Mouse (Mus musculus) retina, adult 2 months (tissue): ENCODE measurements around the gene Utp6.

Experiments
- DNase-seq: peaks from one replicate; pipeline ENCODE4 v3.0.0-alpha.2; 2012; ENCODE audit warnings: low read depth, low spot score

Gene Utp6

DNA sequence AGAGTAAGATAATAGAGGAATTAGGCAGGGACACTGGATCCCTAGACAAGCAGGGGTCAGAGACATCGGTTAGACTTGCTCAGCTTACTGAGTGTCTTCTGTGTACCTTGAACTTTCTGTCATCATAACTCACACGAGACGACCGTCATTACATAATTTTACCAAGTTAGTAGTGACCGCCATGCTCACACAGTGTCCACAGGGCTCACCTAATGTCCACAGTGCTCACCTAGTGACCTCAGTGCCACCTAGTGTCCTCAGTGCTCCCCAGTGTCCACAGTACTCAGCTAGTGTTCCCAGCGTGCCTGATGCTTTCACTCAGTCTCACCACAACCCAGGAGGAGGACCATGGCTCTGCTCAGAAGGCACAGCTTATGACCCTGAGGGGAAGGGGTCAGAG lies 77.4 kb downstream of the Utp6 start:
- no peak for DNase-seq
